Mouse (Mus musculus) monocyte, adult 5-6 weeks (primary cell): Measurements from ENCODE around the gene Usp50. TPM values are rescaled to one million over a fixed set of nuclear protein-coding genes. Genes with fewer than 3 reads are reported as not detected.

Source experiments
- ATAC-seq: fragments of 153-309, 156-312 bp; replicated peaks from 2 replicates; pipeline ENCODE4 v1.8.0; 2017; ENCODE audit warnings: mild to moderate bottlenecking; ENCODE audit not compliant: low TSS enrichment, insufficient number of reproducible peaks, severe bottlenecking, poor library complexity, low FRiP score
- total RNA-seq: library from RNA; stranded (forward); fragments of 200-1000, 200-491, 200-594 nt; gene quantifications from 3 replicates; pipeline ENCODE4 v1.2.3, GENCODE M21; 2017

Usp50 gene
- total RNA-seq, 1 experiment from 2014 or later: 0.57 TPM

DNA sequence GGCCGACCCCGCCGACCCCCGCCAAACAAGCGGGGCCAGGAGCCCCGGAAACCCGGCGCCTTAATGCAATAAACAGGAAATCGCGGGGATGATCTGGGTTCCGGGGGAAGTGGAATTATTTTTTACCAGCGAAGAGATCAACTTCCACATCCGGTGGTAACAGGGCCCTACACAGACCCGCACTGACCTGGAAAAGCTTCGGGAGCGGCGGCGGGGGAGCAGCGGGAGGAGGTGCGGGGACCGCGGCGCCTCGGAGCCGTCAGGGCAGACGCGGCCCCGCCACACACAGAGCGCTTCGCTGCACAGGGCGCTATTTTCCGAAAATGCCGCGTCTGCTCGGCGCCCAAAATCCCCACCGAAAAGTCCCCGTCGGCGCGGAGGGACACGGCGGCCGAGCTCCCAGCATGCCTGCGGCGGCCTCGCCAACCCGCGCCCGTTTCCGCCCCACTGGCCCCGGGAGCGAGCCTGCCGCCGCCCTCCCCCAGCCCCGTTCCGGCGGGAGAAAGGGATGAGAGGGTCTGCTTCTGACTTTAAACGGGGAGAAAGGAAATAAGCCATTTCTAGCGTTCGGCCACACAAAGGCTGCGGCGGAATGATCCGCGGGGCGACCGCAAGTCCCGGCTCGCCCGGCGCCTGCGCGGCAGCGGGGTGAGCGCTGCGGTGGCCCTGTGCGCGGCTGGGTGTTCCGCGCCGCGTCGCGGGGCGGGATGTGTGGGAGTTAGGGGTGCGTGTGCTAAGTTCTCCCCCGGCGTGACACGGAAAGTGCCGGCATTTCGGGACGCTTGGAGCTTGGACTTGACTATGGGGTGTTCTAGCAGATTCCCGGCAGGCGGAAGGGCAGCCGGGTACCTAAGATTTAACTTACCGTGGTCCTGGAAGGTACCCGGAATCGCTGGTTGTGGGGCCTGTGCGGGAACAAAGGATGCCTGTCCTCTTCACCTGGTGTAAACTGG is 107.8 kb downstream of the Usp50 start:
- peak; percentile 70 for ATAC-seq

DNA sequence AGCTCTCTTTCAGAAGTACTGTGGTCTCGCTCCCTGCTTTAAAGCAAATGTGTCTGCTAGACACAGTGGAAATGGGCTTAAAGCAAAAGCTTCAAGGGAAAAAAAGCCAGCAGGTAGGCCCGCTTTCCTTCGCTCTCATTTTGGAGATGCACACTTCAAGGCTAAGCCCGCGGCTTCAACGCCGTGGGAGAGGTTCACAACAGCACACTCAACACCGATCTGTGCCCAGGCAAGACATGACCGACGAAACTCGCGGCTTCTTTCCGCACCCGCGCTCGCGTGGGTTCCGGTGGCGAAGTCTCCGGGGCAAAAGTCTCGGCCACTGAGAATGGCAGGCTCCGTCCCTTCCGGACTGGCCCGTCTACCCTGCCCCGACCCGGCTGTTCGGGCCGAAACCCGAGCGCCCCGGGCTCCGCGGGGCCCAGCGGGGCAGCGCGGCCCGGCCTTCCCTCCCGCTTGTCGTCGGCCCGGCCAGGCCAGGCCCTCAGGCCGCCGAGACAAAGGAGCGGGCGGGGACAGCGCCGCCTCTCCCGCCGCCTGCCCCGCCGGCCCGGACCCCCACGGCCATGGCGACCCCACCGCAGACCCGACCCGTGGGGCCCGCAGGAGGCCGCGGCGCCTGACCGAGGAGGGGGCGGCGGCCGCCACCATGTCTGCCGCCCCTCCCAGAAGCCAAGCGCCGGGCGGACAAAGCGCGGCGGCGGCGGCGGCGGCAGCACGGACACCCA is 108.7 kb downstream of the Usp50 start:
- ATAC-seq: peak; percentile 33

DNA sequence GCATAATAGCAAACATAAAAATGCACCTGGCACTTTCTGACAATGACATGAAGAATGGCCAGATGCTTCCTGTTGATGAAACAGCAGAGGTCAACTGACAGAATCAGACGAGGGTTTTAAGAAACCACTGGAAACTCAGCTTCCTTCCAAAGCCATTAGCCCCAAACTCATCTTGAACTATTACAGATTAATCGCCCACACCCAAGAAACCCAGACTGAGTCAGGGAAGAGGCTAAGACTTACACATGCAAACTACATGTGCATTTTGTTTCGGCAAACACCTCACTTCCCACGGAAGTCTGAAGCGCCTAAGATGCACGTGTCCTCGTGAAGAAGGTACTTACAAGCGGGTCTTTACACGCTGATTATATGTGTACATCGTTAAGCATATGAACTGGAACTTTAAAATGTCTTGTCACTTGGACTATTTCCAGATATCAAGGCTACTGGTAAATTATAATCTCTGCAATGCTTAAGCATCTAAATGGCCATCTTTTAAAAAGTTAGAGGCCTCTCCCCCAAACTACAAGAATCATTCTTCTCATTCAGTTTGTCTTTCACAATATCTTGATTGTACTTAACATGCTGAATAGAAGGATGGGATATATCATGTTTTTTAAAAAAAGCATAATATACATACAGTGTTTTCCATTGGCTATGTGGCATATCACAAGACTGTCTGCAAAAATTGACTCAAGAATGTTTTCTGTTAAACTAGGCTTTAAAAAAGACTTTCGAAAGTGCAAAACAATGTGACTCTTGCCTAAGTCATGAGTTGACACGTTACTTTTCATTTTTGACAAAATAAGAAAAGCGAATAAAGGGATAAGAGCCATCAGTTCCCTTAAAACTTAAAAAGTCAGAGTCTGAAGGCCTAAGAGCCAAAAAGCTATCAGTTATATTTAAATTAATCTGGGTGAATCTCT is 109.7 kb downstream of the Usp50 start:
- ATAC-seq: no peak

DNA sequence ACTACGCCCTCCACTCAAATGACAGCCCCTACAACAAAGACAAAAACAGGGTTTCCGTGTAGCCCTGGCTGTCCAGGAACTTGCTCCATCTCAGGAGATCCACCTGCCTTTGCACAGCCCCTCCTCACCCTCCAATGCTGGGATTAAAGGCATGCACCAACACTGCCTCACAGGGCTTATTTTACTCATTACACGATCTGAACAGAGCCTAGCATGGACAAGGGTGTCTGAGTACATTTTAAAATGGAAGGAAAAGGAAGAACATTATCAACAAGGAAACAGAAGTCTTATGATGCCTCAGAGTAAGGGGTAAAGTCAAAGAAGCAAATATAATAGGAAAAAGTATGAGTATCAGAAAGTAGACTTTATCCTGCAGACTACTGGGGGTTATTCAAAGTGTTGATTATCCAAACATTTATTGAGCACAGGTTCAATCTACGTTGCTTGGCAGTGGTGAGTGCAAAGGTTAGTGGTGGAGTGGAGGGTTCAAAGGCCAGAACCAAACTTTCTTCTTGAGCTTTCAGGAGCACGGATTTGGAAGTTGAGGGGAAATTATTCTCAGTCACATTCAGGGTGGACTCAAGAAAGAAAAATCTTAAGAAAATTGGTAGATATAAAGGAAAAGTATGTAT is 114.5 kb downstream of the Usp50 start:
- ATAC-seq: no peak

DNA sequence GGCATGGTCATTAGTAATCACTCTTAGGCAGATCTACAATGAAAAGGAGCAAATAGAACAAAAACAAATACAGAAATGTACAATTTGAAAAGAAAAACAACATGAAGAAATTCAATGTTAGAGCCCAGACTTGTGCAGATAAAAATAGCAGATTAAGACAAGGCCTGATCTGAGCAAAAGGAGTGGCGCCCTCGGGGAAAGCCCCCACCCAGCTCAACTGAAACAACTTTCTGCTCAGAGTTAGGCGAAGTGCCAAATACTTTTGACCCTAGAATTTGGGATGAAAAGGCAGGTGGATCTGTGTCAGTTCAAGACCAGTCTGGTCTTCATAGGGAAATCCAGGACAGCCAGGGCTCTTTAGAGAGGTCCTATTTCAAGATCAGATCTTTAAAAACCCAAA is 117.3 kb downstream of the Usp50 start:
- no peak for ATAC-seq

GRCm38 (mm10) chr2:126663481-126663880 is 119.8 kb downstream of the Usp50 start:
- ATAC-seq: peak; percentile 78; the same call in 1 of the 2 replicates

Other genes with a start within 250 kb of the Usp50 start
- 0.32 to 0.87 TPM in 2 of 3 replicates, not detected in the other for gene Slc27a2, start 231.1 kb downstream of the Usp50 start, total RNA-seq
- gene Hdc, start 164.2 kb downstream of the Usp50 start, total RNA-seq: 27.7 to 79.7 TPM (median 71.5 TPM) in 3 replicates
- 22.6 to 29.9 TPM (median 25.9 TPM) in 3 replicates for gene Gabpb1, start 107.1 kb downstream of the Usp50 start, total RNA-seq
- gene Usp8, start 76.1 kb downstream of the Usp50 start, total RNA-seq: 72.0 to 89.6 TPM (median 77.6 TPM) in 3 replicates
- 57.2 to 80.3 TPM (median 67.0 TPM) in 3 replicates for gene Trpm7, start 92.8 kb upstream of the Usp50 start, total RNA-seq
- gene Sppl2a, start 149.8 kb upstream of the Usp50 start, total RNA-seq: 121 to 154 TPM (median 127 TPM) in 3 replicates
- gene Ap4e1, start 225.2 kb upstream of the Usp50 start, total RNA-seq: 16.6 to 37.9 TPM (median 24.0 TPM) in 3 replicates